Mouse (Mus musculus) hindbrain, embryonic 14.5 days (tissue): ENCODE measurements around the gene Ptbp2. TPM values are rescaled to one million over a fixed set of nuclear protein-coding genes. Genes with fewer than 3 reads are reported as not detected.
A peak's percentile ranks its signal among the peaks of the same experiment; 100 is the strongest.

Experiments used
- ATAC-seq: fragments of 200-750 bp; cut with Nextera tagmentation; 2 replicates; pipeline ENCODE4 v1.8.0; 2017; ENCODE audit warnings: moderate number of reproducible peaks, mild to moderate bottlenecking, moderate TSS enrichment, moderate library complexity; ENCODE audit not compliant: low FRiP score
- DNase-seq: peaks from one replicate; pipeline ENCODE4 v3.0.0-alpha.2; 2015; ENCODE audit warnings: low spot score
- H3K27ac ChIP-seq: fragments of 300-500 bp; sonication (generic); 2 replicates; pipeline ENCODE4 v1.5.1; 2014; ENCODE audit warnings: mild to moderate bottlenecking, moderate library complexity
- H3K27me3 ChIP-seq: fragments of 300-500 bp; sonication (generic); 2 replicates; pipeline ENCODE4 v1.6.1; 2014; ENCODE audit warnings: mild to moderate bottlenecking, low read length, mixed read lengths; ENCODE audit not compliant: control insufficient read depth, insufficient read depth
- H3K36me3 ChIP-seq: fragments of 300-500 bp; sonication (generic); replicated peaks from 2 replicates; pipeline ENCODE4 v1.6.1; 2014; ENCODE audit not compliant: control insufficient read depth, insufficient read depth
- H3K4me1 ChIP-seq: fragments of 300-500 bp; sonication (generic); replicated peaks from 2 replicates; pipeline ENCODE4 v1.6.1; 2014; ENCODE audit warnings: antibody characterized with exemption, low read length, mixed read lengths; ENCODE audit not compliant: control insufficient read depth, insufficient read depth
- H3K4me2 ChIP-seq: fragments of 300-500 bp; sonication (generic); replicated peaks from 2 replicates; pipeline ENCODE4 v1.6.1; 2014; ENCODE audit warnings: mild to moderate bottlenecking, moderate library complexity
- H3K4me3 ChIP-seq: fragments of 300-500 bp; sonication (generic); replicated peaks from 2 replicates; pipeline ENCODE4 v1.5.1; 2014; ENCODE audit warnings: mild to moderate bottlenecking, low read length
- H3K9ac ChIP-seq: fragments of 300-500 bp; sonication (generic); 2 replicates; pipeline ENCODE4 v1.6.1; 2014
- H3K9me3 ChIP-seq: fragments of 300-500 bp; sonication (generic); 2 replicates; pipeline ENCODE4 v1.6.1; 2016; ENCODE audit warnings: low read length; ENCODE audit not compliant: control insufficient read depth
- WGBS: fragments of 180-500 bp; shearing (Covaris S2); extraction: QIAGEN DNeasy Blood & Tissue Kit; methylation state at CpG from one replicate; pipeline ENCODE4 v1.1.7; 2014; 5-methylcytosine and 5-hydroxymethylcytosine counted together
- polyA plus RNA-seq: library from polyadenylated mRNA; unstranded; fragments of >200 nt; fragmentation: Nextera tagmentation; extraction: Ambion mirVana; gene quantifications from 2 replicates; pipeline ENCODE4 v1.2.1, GENCODE M21; 2014

Gene Ptbp2
- 287 and 305 TPM in 2 replicates for polyA plus RNA-seq

GRCm38 (mm10) chr3:119784366-119784765 lies at the start of gene Ptbp2:
TSS of gene Ptbp2 (minus strand) at chr3:119784466.
- no peaks in the 10 kb centered on the region for H3K27me3 ChIP-seq
- 85% methylated on average over 4 of the region's 4 CpGs for WGBS
- ATAC-seq, result no peak

GRCm38 (mm10) chr3:119814678-119815077 lies 30.4 kb upstream of the Ptbp2 start:
- Histone ChIP-seq H3K27ac (no peak overlapping the region), H3K9me3 (no peaks in the 10 kb centered on the region), H3K36me3 (no peaks in the 10 kb centered on the region), H3K27me3 (no peaks in the 10 kb centered on the region), H3K4me1 (no peaks in the 10 kb centered on the region), H3K4me2 (no peak overlapping the region), H3K9ac (no peak overlapping the region), H3K4me3 (no peak overlapping the region)
- no peak for ATAC-seq
- WGBS, result 88% methylated on average over 1 of the region's 1 CpGs
- no peak for DNase-seq

More at GRCm38 (mm10) chr3:119784366-119784765, at the start of gene Ptbp2:
- peak within 1 kb of the TSS; percentile 100 for H3K27ac ChIP-seq
- H3K9me3 ChIP-seq, result no peaks in the 10 kb centered on the region
- H3K4me3 ChIP-seq, result peak within 1 kb of the TSS; percentile 98
- DNase-seq, result no peak
- 0 out of 2 replicates have a peak, but pooled peaks cover 4% of the 10 kb centered on the region for H3K36me3 ChIP-seq
- peak within 1 kb of the TSS; percentile 79 for H3K4me2 ChIP-seq
- H3K9ac ChIP-seq, result peak within 1 kb of the TSS; percentile 99
- peaks cover 16% of the 10 kb centered on the region for H3K4me1 ChIP-seq

- Histone ChIP-seq H3K4me1 (no peaks in the 10 kb centered on the region), H3K27ac (no peak overlapping the region), H3K4me3 (no peak overlapping the region), H3K9ac (no peak overlapping the region), H3K27me3 (no peaks in the 10 kb centered on the region), H3K36me3 (no peaks in the 10 kb centered on the region), H3K4me2 (no peak overlapping the region), H3K9me3 (no peaks in the 10 kb centered on the region)
- ATAC-seq (no peak), DNase-seq (no peak)
- WGBS, result 81% methylated on average over 7 of the region's 7 CpGs
Observed at GRCm38 (mm10) chr3:119806123-119806522, 21.9 kb upstream of the Ptbp2 start.

- Histone ChIP-seq H3K27me3 (no peaks in the 10 kb centered on the region), H3K36me3 (no peaks in the 10 kb centered on the region), H3K4me2 (no peak overlapping the region), H3K9ac (no peak overlapping the region), H3K4me1 (no peaks in the 10 kb centered on the region), H3K4me3 (no peak overlapping the region), H3K9me3 (peaks cover 6% of the 10 kb centered on the region; the same call in 1 of the 2 replicates), H3K27ac (no peak overlapping the region)
- 84% methylated on average over 9 of the region's 9 CpGs for WGBS
- DNase-seq (no peak), ATAC-seq (no peak)
Observed at GRCm38 (mm10) chr3:119794677-119795365, 10.6 kb upstream of the Ptbp2 start.

GRCm38 (mm10) chr3:119782946-119783701 lies 1.1 kb downstream of the Ptbp2 start:
- ATAC-seq (peak; percentile 94), DNase-seq (peak; percentile 91)
- Histone ChIP-seq H3K27ac (peak overlapping the region; percentile 100), H3K36me3 (0 out of 2 replicates have a peak, but pooled peaks cover 11% of the 10 kb centered on the region), H3K9me3 (no peaks in the 10 kb centered on the region), H3K4me3 (peak overlapping the region; percentile 98), H3K4me2 (peak overlapping the region; percentile 79), H3K27me3 (no peaks in the 10 kb centered on the region), H3K4me1 (peaks cover 28% of the 10 kb centered on the region), H3K9ac (peak overlapping the region; percentile 99)
- under 1% methylated on average over 52 of the region's 89 CpGs for WGBS

- peak overlapping the region; percentile 79 for H3K4me2 ChIP-seq
- ATAC-seq (peak; percentile 68), DNase-seq (peak; percentile 58)
- H3K4me1 ChIP-seq, result peaks cover 28% of the 10 kb centered on the region
- no peaks in the 10 kb centered on the region for H3K27me3 ChIP-seq
- H3K27ac ChIP-seq, result peak overlapping the region; percentile 100
- H3K9me3 ChIP-seq, result no peaks in the 10 kb centered on the region
- under 1% methylated on average over 54 of the region's 63 CpGs for WGBS
- H3K36me3 ChIP-seq, result 0 out of 2 replicates have a peak, but pooled peaks cover 11% of the 10 kb centered on the region
- H3K9ac ChIP-seq, result peak overlapping the region; percentile 99
- peak overlapping the region; percentile 98 for H3K4me3 ChIP-seq
Observed at GRCm38 (mm10) chr3:119782022-119782945, 2.0 kb downstream of the Ptbp2 start.

- H3K27ac ChIP-seq, result peak overlapping the region; percentile 18; the same call in 1 of the 2 replicates
- H3K36me3 ChIP-seq, result 0 out of 2 replicates have a peak, but pooled peaks cover 11% of the 10 kb centered on the region
- H3K9ac ChIP-seq, result peak overlapping the region; percentile 99; the same call in 1 of the 2 replicates
- H3K27me3 ChIP-seq, result no peaks in the 10 kb centered on the region
- peak overlapping the region; percentile 79 for H3K4me2 ChIP-seq
- H3K9me3 ChIP-seq, result no peaks in the 10 kb centered on the region
- peak overlapping the region; percentile 98 for H3K4me3 ChIP-seq
- H3K4me1 ChIP-seq, result peaks cover 28% of the 10 kb centered on the region
- ATAC-seq (no peak), DNase-seq (no peak)
Observed at GRCm38 (mm10) chr3:119780876-119781275, 3.4 kb downstream of the Ptbp2 start.

GRCm38 (mm10) chr3:119779261-119779660 lies 5.0 kb downstream of the Ptbp2 start:
- ATAC-seq (no peak), DNase-seq (no peak)
- Histone ChIP-seq H3K4me2 (peak overlapping the region; percentile 39), H3K9me3 (no peaks in the 10 kb centered on the region), H3K36me3 (0 out of 2 replicates have a peak, but pooled peaks cover 11% of the 10 kb centered on the region), H3K27ac (no peak overlapping the region), H3K9ac (no peak overlapping the region), H3K4me3 (no peak overlapping the region), H3K4me1 (peaks cover 28% of the 10 kb centered on the region), H3K27me3 (no peaks in the 10 kb centered on the region)
- 76% methylated on average over 1 of the region's 1 CpGs for WGBS
